Mouse (Mus musculus) E14TG2a.4 (cell line): ENCODE results near the gene Calm4.
"Not testable (repeated sequence)": the region's sequence is repeated elsewhere in the genome, so short reads cannot be mapped to it uniquely, and the experiment has no call there.

Experiments used
- CTCF ChIP-seq: conservative IDR thresholded peaks from 2 replicates; pipeline ENCODE4 v1.5.1; 2014; ENCODE audit warnings: low read length
- POU5F1 ChIP-seq: IDR thresholded peaks from 2 replicates; pipeline ENCODE4 v1.6.1; 2014; ENCODE audit warnings: low read length, borderline replicate concordance

GRCm38 (mm10) chr13:3837312-3837807 is at the start of gene Calm4:
- TF ChIP-seq CTCF, POU5F1: not testable (repeated sequence)
